Mouse (Mus musculus): ENCODE results near the gene Chad. TPM values are rescaled to one million over a fixed set of nuclear protein-coding genes. Genes with fewer than 3 reads are reported as not detected.

Chad gene
- 0.24 and 0.52 TPM in 2 replicates for polyA plus RNA-seq (2015; fragmentation: Nextera tagmentation; extraction: Ambion mirVana)

- 2% methylated on average over 35 of the region's 35 CpGs for WGBS
- H3K9me3 ChIP-seq (ENCODE audit: control insufficient read depth, low read length): no peaks in the 10 kb centered on the region
- H3K4me1 ChIP-seq (replicated peaks; ENCODE audit: control insufficient read depth, insufficient read depth, low read length): peaks cover 12% of the 10 kb centered on the region
- H3K9ac ChIP-seq (replicated peaks; ENCODE audit: low read depth, low read length): peak within 1 kb of the TSS; percentile 23; the same call in 1 of the 2 replicates
- no peak within 1 kb of the TSS for H3K27ac ChIP-seq (ENCODE audit: low read length)
- peak within 1 kb of the TSS; percentile 47 for H3K4me2 ChIP-seq (ENCODE audit: low read length)
- peak within 1 kb of the TSS; percentile 25 for H3K4me3 ChIP-seq (replicated peaks; ENCODE audit: low read length)
- no peaks in the 10 kb centered on the region for H3K36me3 ChIP-seq (ENCODE audit: control insufficient read depth, insufficient read depth)
- peak; percentile 59 for ATAC-seq
- peaks cover 8% of the 10 kb centered on the region; the same call in 1 of the 2 replicates for H3K27me3 ChIP-seq (replicated peaks; ENCODE audit: control insufficient read depth, insufficient read depth, low read length)
These were observed at the start of gene Chad for GRCm38 (mm10) chr11:94564437-94565150. Gene Chad (plus strand): TSS chr11:94565047.

- Histone ChIP-seq H3K9ac (replicated peaks; ENCODE audit: low read depth, low read length) (peak within 1 kb of the TSS; percentile 50), H3K9me3 (ENCODE audit: control insufficient read depth, low read length) (no peaks in the 10 kb centered on the region), H3K4me1 (replicated peaks; ENCODE audit: control insufficient read depth, insufficient read depth, low read length) (peaks cover 8% of the 10 kb centered on the region; the same call in 1 of the 2 replicates), H3K4me2 (ENCODE audit: low read length) (peak within 1 kb of the TSS; percentile 80), H3K4me3 (replicated peaks; ENCODE audit: low read length) (peak within 1 kb of the TSS; percentile 52), H3K27ac (ENCODE audit: low read length) (no peak within 1 kb of the TSS), H3K36me3 (ENCODE audit: control insufficient read depth, insufficient read depth) (no peaks in the 10 kb centered on the region), H3K27me3 (replicated peaks; ENCODE audit: control insufficient read depth, insufficient read depth, low read length) (no peaks in the 10 kb centered on the region)
- ATAC-seq: peak; percentile 76
- under 1% methylated on average over 42 of the region's 42 CpGs for WGBS
These were observed 43.5 kb upstream of the Chad start, which contains the start of gene Mycbpap for GRCm38 (mm10) chr11:94521219-94521843. Gene Mycbpap (minus strand): TSS chr11:94521742.

- H3K4me1 ChIP-seq (replicated peaks; ENCODE audit: control insufficient read depth, insufficient read depth, low read length): peaks cover 4% of the 10 kb centered on the region; the same call in 1 of the 2 replicates
- no peaks in the 10 kb centered on the region for H3K9me3 ChIP-seq (ENCODE audit: control insufficient read depth, low read length)
- no peak overlapping the region for H3K9ac ChIP-seq (replicated peaks; ENCODE audit: low read depth, low read length)
- ATAC-seq: no peak
- no peak overlapping the region for H3K4me2 ChIP-seq (ENCODE audit: low read length)
- H3K4me3 ChIP-seq (replicated peaks; ENCODE audit: low read length): no peak overlapping the region
- no peaks in the 10 kb centered on the region for H3K36me3 ChIP-seq (ENCODE audit: control insufficient read depth, insufficient read depth)
- WGBS: 58% methylated on average over 9 of the region's 9 CpGs
- no peak overlapping the region for H3K27ac ChIP-seq (ENCODE audit: low read length)
- H3K27me3 ChIP-seq (replicated peaks; ENCODE audit: control insufficient read depth, insufficient read depth, low read length): no peaks in the 10 kb centered on the region
These were observed 38.5 kb upstream of the Chad start for GRCm38 (mm10) chr11:94526171-94526879.

GRCm38 (mm10) chr11:94528879-94529278, 36.0 kb upstream of the Chad start:
- H3K4me1 ChIP-seq (replicated peaks; ENCODE audit: control insufficient read depth, insufficient read depth, low read length): no peaks in the 10 kb centered on the region
- H3K4me3 ChIP-seq (replicated peaks; ENCODE audit: low read length): no peak overlapping the region
- no peak overlapping the region for H3K27ac ChIP-seq (ENCODE audit: low read length)
- H3K9ac ChIP-seq (replicated peaks; ENCODE audit: low read depth, low read length): no peak overlapping the region
- WGBS: 32% methylated on average over 3 of the region's 3 CpGs
- no peak overlapping the region for H3K4me2 ChIP-seq (ENCODE audit: low read length)
- H3K27me3 ChIP-seq (replicated peaks; ENCODE audit: control insufficient read depth, insufficient read depth, low read length): no peaks in the 10 kb centered on the region
- no peaks in the 10 kb centered on the region for H3K9me3 ChIP-seq (ENCODE audit: control insufficient read depth, low read length)
- ATAC-seq: no peak
- H3K36me3 ChIP-seq (ENCODE audit: control insufficient read depth, insufficient read depth): no peaks in the 10 kb centered on the region

GRCm38 (mm10) chr11:94533171-94533570, 31.7 kb upstream of the Chad start:
- no peak for ATAC-seq
- H3K4me1 ChIP-seq (replicated peaks; ENCODE audit: control insufficient read depth, insufficient read depth, low read length): no peaks in the 10 kb centered on the region
- H3K9me3 ChIP-seq (ENCODE audit: control insufficient read depth, low read length): no peaks in the 10 kb centered on the region
- H3K4me2 ChIP-seq (ENCODE audit: low read length): no peak overlapping the region
- H3K4me3 ChIP-seq (replicated peaks; ENCODE audit: low read length): no peak overlapping the region
- no peak overlapping the region for H3K9ac ChIP-seq (replicated peaks; ENCODE audit: low read depth, low read length)
- 90% methylated on average over 8 of the region's 8 CpGs for WGBS
- no peaks in the 10 kb centered on the region for H3K36me3 ChIP-seq (ENCODE audit: control insufficient read depth, insufficient read depth)
- no peaks in the 10 kb centered on the region for H3K27me3 ChIP-seq (replicated peaks; ENCODE audit: control insufficient read depth, insufficient read depth, low read length)
- no peak overlapping the region for H3K27ac ChIP-seq (ENCODE audit: low read length)

GRCm38 (mm10) chr11:94538733-94539292, 26.0 kb upstream of the Chad start:
- Histone ChIP-seq H3K4me3 (replicated peaks; ENCODE audit: low read length) (no peak overlapping the region), H3K4me1 (replicated peaks; ENCODE audit: control insufficient read depth, insufficient read depth, low read length) (no peaks in the 10 kb centered on the region), H3K27ac (ENCODE audit: low read length) (no peak overlapping the region), H3K9me3 (ENCODE audit: control insufficient read depth, low read length) (no peaks in the 10 kb centered on the region), H3K9ac (replicated peaks; ENCODE audit: low read depth, low read length) (no peak overlapping the region), H3K4me2 (ENCODE audit: low read length) (no peak overlapping the region), H3K27me3 (replicated peaks; ENCODE audit: control insufficient read depth, insufficient read depth, low read length) (no peaks in the 10 kb centered on the region), H3K36me3 (ENCODE audit: control insufficient read depth, insufficient read depth) (0 out of 2 replicates have a peak, but pooled peaks cover 3% of the 10 kb centered on the region)
- no peak for ATAC-seq
- WGBS: 73% methylated on average over 8 of the region's 8 CpGs

- Histone ChIP-seq H3K4me1 (replicated peaks; ENCODE audit: control insufficient read depth, insufficient read depth, low read length) (peaks cover 5% of the 10 kb centered on the region), H3K27me3 (replicated peaks; ENCODE audit: control insufficient read depth, insufficient read depth, low read length) (no peaks in the 10 kb centered on the region), H3K4me2 (ENCODE audit: low read length) (no peak overlapping the region), H3K36me3 (ENCODE audit: control insufficient read depth, insufficient read depth) (0 out of 2 replicates have a peak, but pooled peaks cover 3% of the 10 kb centered on the region), H3K9ac (replicated peaks; ENCODE audit: low read depth, low read length) (no peak overlapping the region), H3K4me3 (replicated peaks; ENCODE audit: low read length) (no peak overlapping the region), H3K27ac (ENCODE audit: low read length) (no peak overlapping the region), H3K9me3 (ENCODE audit: control insufficient read depth, low read length) (no peaks in the 10 kb centered on the region)
- ATAC-seq: no peak
- 81% methylated on average over 7 of the region's 7 CpGs for WGBS
These were observed 25.1 kb upstream of the Chad start for GRCm38 (mm10) chr11:94539761-94540160.

- Histone ChIP-seq H3K9me3 (ENCODE audit: control insufficient read depth, low read length) (no peaks in the 10 kb centered on the region), H3K4me1 (replicated peaks; ENCODE audit: control insufficient read depth, insufficient read depth, low read length) (peaks cover 5% of the 10 kb centered on the region), H3K27me3 (replicated peaks; ENCODE audit: control insufficient read depth, insufficient read depth, low read length) (no peaks in the 10 kb centered on the region), H3K4me3 (replicated peaks; ENCODE audit: low read length) (no peak overlapping the region), H3K27ac (ENCODE audit: low read length) (no peak overlapping the region), H3K4me2 (ENCODE audit: low read length) (no peak overlapping the region), H3K9ac (replicated peaks; ENCODE audit: low read depth, low read length) (no peak overlapping the region), H3K36me3 (ENCODE audit: control insufficient read depth, insufficient read depth) (0 out of 2 replicates have a peak, but pooled peaks cover 3% of the 10 kb centered on the region)
- WGBS: 81% methylated on average over 4 of the region's 4 CpGs
- no peak for ATAC-seq
These were observed 22.4 kb upstream of the Chad start for GRCm38 (mm10) chr11:94542400-94542799.

- Histone ChIP-seq H3K36me3 (ENCODE audit: control insufficient read depth, insufficient read depth) (0 out of 2 replicates have a peak, but pooled peaks cover 3% of the 10 kb centered on the region), H3K27ac (ENCODE audit: low read length) (no peak overlapping the region), H3K4me3 (replicated peaks; ENCODE audit: low read length) (no peak overlapping the region), H3K27me3 (replicated peaks; ENCODE audit: control insufficient read depth, insufficient read depth, low read length) (no peaks in the 10 kb centered on the region), H3K9me3 (ENCODE audit: control insufficient read depth, low read length) (no peaks in the 10 kb centered on the region), H3K4me1 (replicated peaks; ENCODE audit: control insufficient read depth, insufficient read depth, low read length) (peaks cover 9% of the 10 kb centered on the region), H3K4me2 (ENCODE audit: low read length) (no peak overlapping the region), H3K9ac (replicated peaks; ENCODE audit: low read depth, low read length) (no peak overlapping the region)
- WGBS: 85% methylated on average over 12 of the region's 12 CpGs
- no peak for ATAC-seq
These were observed 21.5 kb upstream of the Chad start for GRCm38 (mm10) chr11:94543344-94543743.

Data from forebrain, embryonic 16.5 days (tissue).